Mouse (Mus musculus): ENCODE measurements around the gene Krt1.

Gene Krt1

DNA sequence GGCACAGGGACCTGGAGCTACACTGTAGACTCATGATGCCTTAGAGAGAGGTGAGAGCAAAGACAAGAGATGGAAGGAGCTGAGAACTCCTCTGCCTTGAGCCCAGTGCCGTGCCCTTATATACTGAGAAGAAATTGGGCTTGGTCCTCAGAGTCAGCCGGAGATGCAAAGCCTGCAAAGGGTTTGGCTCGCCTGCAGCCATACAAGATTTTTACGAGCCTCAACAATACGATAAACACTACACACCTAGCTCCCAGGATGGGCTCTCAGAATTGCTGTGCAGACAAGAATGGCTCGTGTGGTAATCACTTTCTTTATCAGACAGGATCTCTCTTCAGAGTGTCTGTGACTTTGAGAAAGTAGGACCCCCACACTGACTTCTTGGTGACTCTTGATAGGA lies at the start of gene Krt1:
TSS of gene Krt1 (minus strand) at position 101 of the 400 bp plus-strand sequence.
- DNase-seq (ENCODE audit: low read depth, low spot score) = no peak

GRCm38 (mm10) chr15:101895216-101895615 lies 44.6 kb upstream of the Krt1 start:
- no peak for DNase-seq (ENCODE audit: low read depth, low spot score)

GRCm38 (mm10) chr15:101892820-101893219 lies 42.2 kb upstream of the Krt1 start, which contains the start of gene Krt76:
TSS of gene Krt76 (minus strand) at chr15:101892920.
- no peak for DNase-seq (ENCODE audit: low read depth, low spot score)

- DNase-seq (ENCODE audit: low read depth, low spot score) = no peak
Observed at GRCm38 (mm10) chr15:101879776-101880175, 29.2 kb upstream of the Krt1 start.

DNA sequence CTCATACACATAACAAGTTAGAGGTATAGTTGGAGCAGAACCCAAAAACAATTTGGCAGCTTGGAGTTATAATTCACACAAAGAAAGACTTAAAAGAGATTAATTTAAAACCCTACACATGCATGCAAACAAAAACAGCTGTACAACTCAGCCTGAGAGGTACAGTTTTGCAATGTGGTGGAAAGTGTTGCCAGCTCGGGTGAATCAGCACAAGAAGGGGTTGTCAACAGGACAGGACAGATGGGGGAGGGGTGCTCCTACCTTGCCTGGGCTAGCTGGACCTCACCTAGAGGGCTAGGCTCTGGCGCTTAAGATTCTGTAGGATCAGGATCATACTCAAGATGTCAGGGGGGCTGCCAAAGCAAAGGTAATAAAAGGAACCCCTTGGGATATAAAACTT lies 27.4 kb upstream of the Krt1 start:
- no peak for DNase-seq (ENCODE audit: low read depth, low spot score)

GRCm38 (mm10) chr15:101874383-101874782 lies 23.8 kb upstream of the Krt1 start:
- no peak for DNase-seq (ENCODE audit: low read depth, low spot score)

GRCm38 (mm10) chr15:101873231-101873630 lies 22.6 kb upstream of the Krt1 start:
- no peak for DNase-seq (ENCODE audit: low read depth, low spot score)

- DNase-seq (ENCODE audit: low read depth, low spot score) = no peak
Observed at GRCm38 (mm10) chr15:101869431-101869830, 18.8 kb upstream of the Krt1 start, which contains the start of gene Krt77. TSS of gene Krt77 (minus strand) at chr15:101869705.

GRCm38 (mm10) chr15:101866754-101867153 lies 16.2 kb upstream of the Krt1 start:
- no peak for DNase-seq (ENCODE audit: low read depth, low spot score)

GRCm38 (mm10) chr15:101860421-101861130 lies 10.0 kb upstream of the Krt1 start:
- DNase-seq (ENCODE audit: low read depth, low spot score) = peak; percentile 5

- DNase-seq (ENCODE audit: low read depth, low spot score) = peak; percentile 40
Observed at GRCm38 (mm10) chr15:101859735-101860170, 9.2 kb upstream of the Krt1 start.

GRCm38 (mm10) chr15:101858673-101859425 lies 8.3 kb upstream of the Krt1 start:
- no peak for DNase-seq (ENCODE audit: low read depth, low spot score)

- DNase-seq (ENCODE audit: low read depth, low spot score) = no peak
Observed at GRCm38 (mm10) chr15:101856696-101857095, 6.1 kb upstream of the Krt1 start.

DNA sequence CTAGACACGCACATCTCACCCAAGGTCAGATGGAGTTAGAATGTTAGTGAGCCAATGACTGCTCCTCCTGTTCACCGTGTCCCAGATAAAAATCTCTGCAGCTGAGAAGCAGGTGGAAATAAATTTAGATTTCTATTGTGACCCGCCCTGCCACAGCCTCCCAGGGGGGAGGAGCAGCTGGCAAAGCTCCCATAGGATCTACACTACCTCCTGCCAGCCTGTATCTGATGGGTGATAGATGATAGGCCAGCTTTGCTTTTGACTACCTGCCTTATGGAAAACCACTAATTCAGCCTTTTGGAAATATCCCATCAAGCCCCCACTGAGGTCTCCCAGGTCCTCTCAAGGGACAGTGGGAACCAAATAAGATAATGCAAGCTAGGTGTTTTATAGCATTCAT lies 5.1 kb upstream of the Krt1 start:
- no peak for DNase-seq (ENCODE audit: low read depth, low spot score)

DNA sequence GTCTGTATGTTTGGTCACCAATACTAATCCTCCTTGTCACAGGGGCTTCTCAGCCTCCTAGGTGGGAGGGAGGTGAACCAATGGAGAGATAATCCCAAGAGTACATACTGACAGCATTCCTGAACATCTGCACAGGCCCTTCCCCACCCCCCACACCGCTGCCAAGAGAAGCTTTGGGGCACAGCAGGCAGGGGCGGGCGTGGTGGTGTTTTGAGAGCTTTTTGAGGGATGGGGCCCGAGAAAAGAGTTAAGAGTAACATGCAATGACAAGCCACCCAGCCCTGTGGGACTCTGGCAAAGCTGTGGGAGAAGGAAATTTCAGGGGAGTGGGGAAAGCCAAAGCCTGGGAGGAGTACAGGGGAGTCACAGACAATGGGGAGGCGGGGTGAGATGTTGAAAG lies 3.7 kb upstream of the Krt1 start:
- no peak for DNase-seq (ENCODE audit: low read depth, low spot score)

GRCm38 (mm10) chr15:101852571-101852970 lies 2.0 kb upstream of the Krt1 start:
- DNase-seq (ENCODE audit: low read depth, low spot score) = no peak

DNA sequence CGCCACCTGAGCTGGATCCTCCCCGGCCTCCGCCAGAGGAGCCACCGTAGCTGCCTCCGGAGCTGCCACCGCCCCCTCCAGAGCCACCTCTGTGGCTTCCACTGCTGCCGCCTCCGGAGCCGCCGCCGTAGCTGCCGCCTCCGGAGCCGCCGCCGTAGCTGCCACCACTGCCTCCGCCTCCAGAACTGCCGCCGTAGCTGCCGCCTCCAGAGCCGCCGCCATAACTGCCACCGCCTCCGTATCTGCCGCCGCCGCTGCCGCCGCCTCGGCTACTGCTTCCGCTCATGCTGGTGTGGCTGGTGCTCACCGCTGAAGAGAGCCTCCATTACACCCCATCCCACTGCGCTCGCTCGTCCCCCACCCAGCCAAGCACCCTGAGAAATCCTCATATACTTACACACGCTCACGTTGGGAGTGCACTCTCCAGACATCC lies 4.6 kb downstream of the Krt1 start:
- peak; percentile 65 for DNase-seq (ENCODE audit: low read depth, low spot score)

DNA sequence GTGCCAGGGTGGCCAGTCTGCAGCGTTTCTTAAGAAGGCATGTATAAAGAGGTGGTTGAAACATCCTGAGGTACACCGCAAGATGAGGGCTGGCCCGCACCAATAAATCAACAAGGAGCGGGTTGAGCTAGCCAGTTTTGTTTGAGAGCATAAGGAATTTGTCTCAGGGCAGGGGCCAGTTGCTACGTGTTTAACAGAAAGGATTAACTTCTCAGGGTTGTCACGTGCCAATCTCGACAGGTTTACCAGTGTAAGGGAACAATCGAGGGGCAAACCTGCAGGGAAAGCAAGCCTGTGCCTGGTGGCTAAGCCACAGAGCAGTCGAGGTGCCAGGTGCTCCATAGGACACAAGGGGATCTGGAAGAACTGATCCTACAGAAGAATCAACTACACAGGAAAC lies 7.4 kb downstream of the Krt1 start:
- DNase-seq (ENCODE audit: low read depth, low spot score) = no peak

- DNase-seq (ENCODE audit: low read depth, low spot score) = no peak
Observed at GRCm38 (mm10) chr15:101834784-101835328, 15.7 kb downstream of the Krt1 start.

GRCm38 (mm10) chr15:101833131-101833530 lies 17.5 kb downstream of the Krt1 start:
- DNase-seq (ENCODE audit: low read depth, low spot score) = no peak

DNA sequence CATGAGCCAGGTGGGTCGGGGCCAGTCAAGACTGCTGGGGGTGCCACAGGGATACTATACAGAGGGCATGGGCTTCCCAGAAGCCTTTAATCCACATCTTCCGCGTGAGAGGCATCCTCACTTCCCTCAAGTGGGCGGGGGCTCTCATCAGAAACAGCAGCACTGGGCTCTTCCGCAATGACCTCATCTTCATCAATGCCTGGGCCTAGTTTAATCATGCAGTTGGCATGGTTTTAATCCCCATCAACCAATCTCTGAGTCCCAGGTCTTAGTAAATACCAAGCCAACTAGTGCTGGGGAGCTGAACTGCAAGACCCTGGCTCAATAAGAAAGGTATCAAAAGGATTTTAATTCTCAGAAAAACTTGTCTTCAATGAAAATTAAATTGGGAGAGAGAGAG lies 21.2 kb downstream of the Krt1 start:
- DNase-seq (ENCODE audit: low read depth, low spot score) = no peak

GRCm38 (mm10) chr15:101821786-101822185 lies 28.8 kb downstream of the Krt1 start:
- no peak for DNase-seq (ENCODE audit: low read depth, low spot score)

GRCm38 (mm10) chr15:101817875-101818274 lies 32.7 kb downstream of the Krt1 start, which contains the start of gene Krt2:
TSS of gene Krt2 (minus strand) at chr15:101818169.
- no peak for DNase-seq (ENCODE audit: low read depth, low spot score)
